Mouse (Mus musculus): Measurements from ENCODE around the gene Epyc.

DNA sequence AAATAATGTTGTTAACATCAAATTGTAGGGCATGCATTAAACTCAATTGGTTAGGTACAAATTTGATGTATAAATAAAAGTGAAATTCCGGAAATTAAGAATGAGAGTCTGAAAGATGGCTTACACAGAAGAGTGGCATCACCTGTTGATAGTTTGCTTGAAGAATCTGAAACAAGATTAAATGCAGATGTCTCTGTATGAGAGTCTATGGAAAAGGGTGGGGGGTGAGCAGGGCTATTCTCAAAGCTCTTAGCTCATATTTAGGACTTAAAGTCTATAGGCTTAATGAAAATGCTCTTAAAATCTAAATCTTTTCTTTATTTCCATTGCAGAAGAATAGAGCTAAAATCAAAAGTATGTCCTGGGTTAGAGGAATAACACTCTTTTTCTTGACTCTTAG is 48.2 kb upstream of the Epyc start:
- TF ChIP-seq CTCF (IDR thresholded peaks at IDR 0.05; ENCODE audit: low read depth, low read length) = no peak
- TF ChIP-seq TAL1 (conservative IDR thresholded peaks at IDR 0.05; ENCODE audit: low read depth, low read length) = no peak
- no peak for TF ChIP-seq GATA2 (IDR thresholded peaks at IDR 0.05; ENCODE audit: borderline replicate concordance, low read depth, low read length)
- TF ChIP-seq POLR2AphosphoS5 (IDR thresholded peaks at IDR 0.05; ENCODE audit: insufficient replicate concordance, low read depth, low read length) = no peak
- no peak for TF ChIP-seq GATA1 (IDR thresholded peaks at IDR 0.05; ENCODE audit: borderline replicate concordance, low read length)

Data from G1E (cell line).